25 mouse cellular contexts compared by ENCODE assay signal in genomic region chr3:79488025-79488424, GRCm38 (mm10).
DNase-seq lines count a peak whose midpoint lies in the region; ATAC-seq and TF ChIP-seq lines count a peak whose summit lies in the region.
"Had no signal": no experiment of that assay in that cellular context is flagged by ENCODE, and none has a peak within 500 bp of the region (broad histone marks: within the 10 kb centered on the region; RNA-seq: fewer than 3 reads in every experiment).

No protein-coding gene starts in this region.

- WGBS in intestine, embryonic 14.5 days, result 92% methylated on average over 7 of the region's 7 CpGs
- 60% methylated on average over 7 of the region's 7 CpGs for WGBS in intestine, postnatal 0 days
- 96% methylated on average over 7 of the region's 7 CpGs for WGBS in neural tube, embryonic 15.5 days

- no peak overlapping the region for H3K9ac ChIP-seq in intestine, embryonic 14.5 days (ENCODE audit: low read length)
- H3K9ac ChIP-seq in intestine, postnatal 0 days (ENCODE audit: low read depth, low read length), result no peak overlapping the region
- no peak overlapping the region for H3K9ac ChIP-seq in neural tube, embryonic 15.5 days (replicated peaks)
- H3K9ac ChIP-seq: embryonic facial prominence, embryonic 12.5 days; embryonic facial prominence, embryonic 15.5 days; forebrain, postnatal 0 days; heart, embryonic 12.5 days; heart, embryonic 15.5 days; hindbrain, embryonic 14.5 days had no signal

- no peak overlapping the region for H3K4me2 ChIP-seq in intestine, embryonic 14.5 days (ENCODE audit: low read length)
- no peak overlapping the region for H3K4me2 ChIP-seq in intestine, postnatal 0 days (replicated peaks; ENCODE audit: low read depth)
- H3K4me2 ChIP-seq in neural tube, embryonic 15.5 days, result no peak overlapping the region
- H3K4me2 ChIP-seq: embryonic facial prominence, embryonic 12.5 days; embryonic facial prominence, embryonic 15.5 days; heart, embryonic 12.5 days; heart, embryonic 15.5 days; hindbrain, embryonic 14.5 days had no signal

- H3K27me3 ChIP-seq in intestine, embryonic 14.5 days (replicated peaks; ENCODE audit: control insufficient read depth, insufficient read depth, low read length), result no peaks in the 10 kb centered on the region
- no peaks in the 10 kb centered on the region for H3K27me3 ChIP-seq in intestine, postnatal 0 days (replicated peaks; ENCODE audit: control insufficient read depth, insufficient read depth, low read length)
- H3K27me3 ChIP-seq in neural tube, embryonic 15.5 days (replicated peaks), result no peaks in the 10 kb centered on the region
- H3K27me3 ChIP-seq: embryonic facial prominence, embryonic 12.5 days; embryonic facial prominence, embryonic 15.5 days; heart, embryonic 12.5 days; heart, embryonic 15.5 days had no signal

- no peaks in the 10 kb centered on the region for H3K4me1 ChIP-seq in intestine, embryonic 14.5 days (replicated peaks; ENCODE audit: control insufficient read depth, insufficient read depth, low read length)
- H3K4me1 ChIP-seq in intestine, postnatal 0 days (replicated peaks; ENCODE audit: control insufficient read depth, insufficient read depth, low read length), result no peaks in the 10 kb centered on the region
- no peaks in the 10 kb centered on the region for H3K4me1 ChIP-seq in neural tube, embryonic 15.5 days
- H3K4me1 ChIP-seq: embryonic facial prominence, embryonic 12.5 days; embryonic facial prominence, embryonic 15.5 days; heart, embryonic 15.5 days had no signal

- no peaks in the 10 kb centered on the region for H3K9me3 ChIP-seq in intestine, embryonic 14.5 days (ENCODE audit: control insufficient read depth, low read length)
- no peaks in the 10 kb centered on the region for H3K9me3 ChIP-seq in intestine, postnatal 0 days (ENCODE audit: control insufficient read depth)
- H3K9me3 ChIP-seq in neural tube, embryonic 15.5 days (replicated peaks), result no peaks in the 10 kb centered on the region
- H3K9me3 ChIP-seq: embryonic facial prominence, embryonic 12.5 days; embryonic facial prominence, embryonic 15.5 days; heart, embryonic 15.5 days had no signal

- H3K4me3 ChIP-seq in intestine, embryonic 14.5 days (ENCODE audit: low read depth, low read length), result no peak overlapping the region
- H3K4me3 ChIP-seq in intestine, postnatal 0 days (ENCODE audit: low read depth, low read length), result no peak overlapping the region
- no peak overlapping the region for H3K4me3 ChIP-seq in neural tube, embryonic 15.5 days (replicated peaks)
- H3K4me3 ChIP-seq: embryonic facial prominence, embryonic 12.5 days; embryonic facial prominence, embryonic 15.5 days; gastrocnemius, adult 2 months; heart, embryonic 12.5 days; heart, embryonic 15.5 days had no signal

- ATAC-seq in intestine, embryonic 14.5 days (replicated peaks; ENCODE audit: low FRiP score, low TSS enrichment, low read depth), result peak; percentile 50; the same call in 1 of the 2 replicates
- peak; percentile 69 for ATAC-seq in intestine, postnatal 0 days
- ATAC-seq in neural tube, embryonic 15.5 days (ENCODE audit: low FRiP score), result no peak
- ATAC-seq: forebrain, embryonic 14.5 days; forebrain, postnatal 0 days; hindbrain, postnatal 0 days had no signal

- peaks cover 35% of the 10 kb centered on the region for H3K36me3 ChIP-seq in intestine, embryonic 14.5 days (ENCODE audit: control insufficient read depth, insufficient read depth, low read length)
- H3K36me3 ChIP-seq in intestine, postnatal 0 days (ENCODE audit: control insufficient read depth, insufficient read depth), result peaks cover 55% of the 10 kb centered on the region
- peaks cover 54% of the 10 kb centered on the region for H3K36me3 ChIP-seq in neural tube, embryonic 15.5 days

- no peak for TF ChIP-seq CTCF in intestine, postnatal 0 days (IDR thresholded peaks at IDR 0.05; ENCODE audit: low read depth)

- peak; percentile 55 for DNase-seq in heart, adult 11 months
- DNase-seq in heart, postnatal 4 days, result no peak
- DNase-seq in intestine, embryonic 14.5 days (ENCODE audit: low spot score), result no peak
- DNase-seq in spleen, adult 18-20 months, result no peak
- no peak for DNase-seq in right cerebral cortex, postnatal 14 days
- DNase-seq: adrenal gland, postnatal 14 days; cerebellum, adult 11 months; cerebellum, adult 2 months; cerebellum, adult 9-11 months; cerebellum, postnatal 25 days; forebrain, postnatal 0 days; gastrocnemius, adult 2 months; gastrocnemius, postnatal 14 days; heart, adult 18-20 months; heart, postnatal 10 days; heart, postnatal 36 days had no signal

- H3K27ac ChIP-seq in intestine, embryonic 14.5 days (ENCODE audit: low read depth), result no peak overlapping the region
- no peak overlapping the region for H3K27ac ChIP-seq in intestine, postnatal 0 days (ENCODE audit: low read depth, low read length)
- H3K27ac ChIP-seq in neural tube, embryonic 15.5 days (replicated peaks), result no peak overlapping the region
- H3K27ac ChIP-seq: embryonic facial prominence, embryonic 12.5 days; embryonic facial prominence, embryonic 15.5 days; gastrocnemius, adult 2 months; heart, embryonic 15.5 days; hindbrain, embryonic 14.5 days; hindbrain, postnatal 0 days had no signal
